Mouse (Mus musculus): Measurements from ENCODE around the gene Armh2. TPM values are rescaled to one million over a fixed set of nuclear protein-coding genes. Genes with fewer than 3 reads are reported as not detected.

Gene Armh2
- polyA plus RNA-seq, 1 experiment from 2014 or later = not detected

GRCm38 (mm10) chr13:24715601-24716000 lies 25.4 kb upstream of the Armh2 start:
- Histone ChIP-seq H3K27me3 (ENCODE audit: control insufficient read depth, insufficient read depth, low read length) (no peaks in the 10 kb centered on the region), H3K9ac (no peak overlapping the region), H3K4me2 (replicated peaks) (no peak overlapping the region), H3K27ac (no peak overlapping the region), H3K9me3 (ENCODE audit: control insufficient read depth, low read length) (no peaks in the 10 kb centered on the region), H3K36me3 (replicated peaks; ENCODE audit: control insufficient read depth, insufficient read depth) (peaks cover 58% of the 10 kb centered on the region), H3K4me1 (replicated peaks; ENCODE audit: control insufficient read depth, insufficient read depth, low read length) (no peaks in the 10 kb centered on the region), H3K4me3 (replicated peaks; ENCODE audit: low read length) (no peak overlapping the region)
- no peak for DNase-seq (ENCODE audit: low spot score)
- 63% methylated on average over 5 of the region's 5 CpGs for WGBS
- ATAC-seq (ENCODE audit: low FRiP score) = no peak

GRCm38 (mm10) chr13:24716441-24716840 lies 24.6 kb upstream of the Armh2 start:
- DNase-seq (ENCODE audit: low spot score) (no peak), ATAC-seq (ENCODE audit: low FRiP score) (no peak)
- H3K4me3 ChIP-seq (replicated peaks; ENCODE audit: low read length) = no peak overlapping the region
- no peak overlapping the region for H3K27ac ChIP-seq
- H3K9me3 ChIP-seq (ENCODE audit: control insufficient read depth, low read length) = no peaks in the 10 kb centered on the region
- H3K4me1 ChIP-seq (replicated peaks; ENCODE audit: control insufficient read depth, insufficient read depth, low read length) = no peaks in the 10 kb centered on the region
- peaks cover 53% of the 10 kb centered on the region for H3K36me3 ChIP-seq (replicated peaks; ENCODE audit: control insufficient read depth, insufficient read depth)
- no peaks in the 10 kb centered on the region for H3K27me3 ChIP-seq (ENCODE audit: control insufficient read depth, insufficient read depth, low read length)
- no peak overlapping the region for H3K4me2 ChIP-seq (replicated peaks)
- 86% methylated on average over 9 of the region's 9 CpGs for WGBS
- H3K9ac ChIP-seq = no peak overlapping the region

- no peaks in the 10 kb centered on the region for H3K9me3 ChIP-seq (ENCODE audit: control insufficient read depth, low read length)
- no peak for ATAC-seq (ENCODE audit: low FRiP score)
- no peak for DNase-seq (ENCODE audit: low spot score)
- H3K27ac ChIP-seq = no peak overlapping the region
- no peak overlapping the region for H3K9ac ChIP-seq
- no peaks in the 10 kb centered on the region for H3K4me1 ChIP-seq (replicated peaks; ENCODE audit: control insufficient read depth, insufficient read depth, low read length)
- no peaks in the 10 kb centered on the region for H3K27me3 ChIP-seq (ENCODE audit: control insufficient read depth, insufficient read depth, low read length)
- H3K4me2 ChIP-seq (replicated peaks) = no peak overlapping the region
- peaks cover 53% of the 10 kb centered on the region for H3K36me3 ChIP-seq (replicated peaks; ENCODE audit: control insufficient read depth, insufficient read depth)
- 87% methylated on average over 7 of the region's 7 CpGs for WGBS
- H3K4me3 ChIP-seq (replicated peaks; ENCODE audit: low read length) = no peak overlapping the region
Observed at GRCm38 (mm10) chr13:24717677-24718076, 23.4 kb upstream of the Armh2 start.

DNA sequence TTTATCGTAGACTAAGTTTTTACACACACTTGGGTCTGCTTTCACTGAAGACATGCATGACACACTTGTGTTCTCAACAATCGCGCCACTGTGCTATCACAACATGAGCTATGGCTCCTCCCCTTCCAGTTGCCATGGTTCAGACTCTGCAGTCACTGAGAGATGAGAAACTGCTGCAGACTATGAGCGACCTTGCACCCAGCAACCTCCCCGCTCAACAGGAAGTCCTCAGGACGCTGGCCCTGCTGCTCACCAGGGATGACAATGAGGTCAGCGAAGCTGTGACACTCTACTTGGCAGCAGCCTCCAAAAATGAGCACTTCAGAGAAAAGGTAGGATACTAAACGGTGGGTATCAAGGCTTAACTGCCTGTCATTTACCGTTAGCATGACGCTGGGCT lies 19.5 kb upstream of the Armh2 start:
- no peaks in the 10 kb centered on the region for H3K4me1 ChIP-seq (replicated peaks; ENCODE audit: control insufficient read depth, insufficient read depth, low read length)
- 77% methylated on average over 10 of the region's 10 CpGs for WGBS
- ATAC-seq (ENCODE audit: low FRiP score) = no peak
- H3K9me3 ChIP-seq (ENCODE audit: control insufficient read depth, low read length) = no peaks in the 10 kb centered on the region
- H3K36me3 ChIP-seq (replicated peaks; ENCODE audit: control insufficient read depth, insufficient read depth) = peaks cover 54% of the 10 kb centered on the region
- no peak overlapping the region for H3K27ac ChIP-seq
- no peak overlapping the region for H3K4me2 ChIP-seq (replicated peaks)
- no peak overlapping the region for H3K9ac ChIP-seq
- DNase-seq (ENCODE audit: low spot score) = no peak
- no peak overlapping the region for H3K4me3 ChIP-seq (replicated peaks; ENCODE audit: low read length)
- H3K27me3 ChIP-seq (ENCODE audit: control insufficient read depth, insufficient read depth, low read length) = no peaks in the 10 kb centered on the region

DNA sequence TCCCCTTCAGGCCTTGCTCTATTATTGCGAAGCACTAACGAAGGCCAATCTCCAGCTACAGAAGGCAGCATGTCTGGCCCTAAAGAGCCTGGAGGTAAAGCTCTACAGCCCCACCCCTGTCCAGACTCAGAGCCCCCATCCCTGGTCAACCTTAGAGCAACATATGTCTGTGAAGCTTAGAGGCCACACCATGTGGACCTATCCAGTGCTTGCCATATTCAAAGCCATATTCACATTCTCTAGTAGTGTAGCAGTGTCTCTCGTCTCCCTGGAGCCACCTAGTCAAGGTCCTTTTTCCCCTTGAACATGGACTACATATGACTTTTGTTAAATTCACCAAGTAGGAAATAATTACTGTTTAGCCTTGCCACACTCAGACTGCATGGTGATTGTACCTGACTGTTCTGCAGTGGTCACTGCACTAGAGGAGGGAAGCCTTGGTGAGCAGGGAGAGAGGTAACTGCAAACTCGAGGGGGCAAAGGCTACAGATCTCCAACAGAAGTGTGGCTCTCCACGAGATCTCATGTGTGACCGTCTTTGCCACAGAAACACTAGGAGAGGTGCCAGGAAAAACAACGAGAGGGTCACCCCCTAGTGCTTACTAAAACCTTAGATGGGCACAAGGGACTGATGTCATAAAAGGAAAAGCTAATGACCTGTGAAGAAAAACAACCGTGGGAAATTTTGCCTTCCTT lies 17.2 kb upstream of the Armh2 start:
- no peak for ATAC-seq (ENCODE audit: low FRiP score)
- H3K9ac ChIP-seq = no peak overlapping the region
- WGBS = 51% methylated on average over 8 of the region's 8 CpGs

GRCm38 (mm10) chr13:24724395-24724759 lies 16.7 kb upstream of the Armh2 start:
- ATAC-seq (ENCODE audit: low FRiP score) = no peak
- Histone ChIP-seq H3K36me3 (replicated peaks; ENCODE audit: control insufficient read depth, insufficient read depth) (peaks cover 31% of the 10 kb centered on the region), H3K4me1 (replicated peaks; ENCODE audit: control insufficient read depth, insufficient read depth, low read length) (no peaks in the 10 kb centered on the region), H3K27ac (no peak overlapping the region), H3K4me3 (replicated peaks; ENCODE audit: low read length) (no peak overlapping the region), H3K9ac (no peak overlapping the region), H3K27me3 (ENCODE audit: control insufficient read depth, insufficient read depth, low read length) (no peaks in the 10 kb centered on the region), H3K4me2 (replicated peaks) (no peak overlapping the region), H3K9me3 (ENCODE audit: control insufficient read depth, low read length) (no peaks in the 10 kb centered on the region)
- WGBS = 59% methylated on average over 4 of the region's 4 CpGs
- no peak for DNase-seq (ENCODE audit: low spot score)

More for the DNA sequence above, 17.2 kb upstream of the Armh2 start:
- no peak for DNase-seq (ENCODE audit: low spot score)
- peaks cover 32% of the 10 kb centered on the region for H3K36me3 ChIP-seq (replicated peaks; ENCODE audit: control insufficient read depth, insufficient read depth)
- no peak overlapping the region for H3K4me3 ChIP-seq (replicated peaks; ENCODE audit: low read length)
- no peaks in the 10 kb centered on the region for H3K9me3 ChIP-seq (ENCODE audit: control insufficient read depth, low read length)
- no peak overlapping the region for H3K27ac ChIP-seq
- H3K27me3 ChIP-seq (ENCODE audit: control insufficient read depth, insufficient read depth, low read length) = no peaks in the 10 kb centered on the region
- no peaks in the 10 kb centered on the region for H3K4me1 ChIP-seq (replicated peaks; ENCODE audit: control insufficient read depth, insufficient read depth, low read length)
- H3K4me2 ChIP-seq (replicated peaks) = no peak overlapping the region

DNA sequence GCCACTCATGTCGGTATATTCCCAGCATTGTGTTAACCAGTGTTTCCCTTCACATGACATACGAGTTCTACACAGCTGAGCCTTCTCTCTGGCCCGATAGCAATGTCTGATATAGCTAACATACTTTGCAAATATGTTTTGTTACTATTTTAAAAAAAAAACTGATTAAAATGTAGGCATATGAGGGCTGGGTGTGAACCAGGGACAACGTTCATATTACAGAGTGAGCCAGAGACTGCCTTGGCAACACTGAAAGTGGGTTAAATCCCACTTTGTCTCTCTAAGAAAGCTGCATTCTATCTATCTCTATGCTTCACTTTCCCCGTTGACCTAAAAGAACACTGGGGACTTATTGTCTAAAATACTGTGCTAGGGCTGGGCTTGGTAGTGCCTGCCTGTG lies 11.9 kb upstream of the Armh2 start:
- DNase-seq (ENCODE audit: low spot score) (no peak), ATAC-seq (ENCODE audit: low FRiP score) (no peak)
- no peak overlapping the region for H3K27ac ChIP-seq
- 94% methylated on average over 5 of the region's 5 CpGs for WGBS
- H3K36me3 ChIP-seq (replicated peaks; ENCODE audit: control insufficient read depth, insufficient read depth) = peaks cover 36% of the 10 kb centered on the region
- H3K9me3 ChIP-seq (ENCODE audit: control insufficient read depth, low read length) = no peaks in the 10 kb centered on the region
- no peak overlapping the region for H3K4me3 ChIP-seq (replicated peaks; ENCODE audit: low read length)
- no peak overlapping the region for H3K9ac ChIP-seq
- no peaks in the 10 kb centered on the region for H3K27me3 ChIP-seq (ENCODE audit: control insufficient read depth, insufficient read depth, low read length)
- no peak overlapping the region for H3K4me2 ChIP-seq (replicated peaks)
- H3K4me1 ChIP-seq (replicated peaks; ENCODE audit: control insufficient read depth, insufficient read depth, low read length) = no peaks in the 10 kb centered on the region

GRCm38 (mm10) chr13:24734502-24734901 lies 6.5 kb upstream of the Armh2 start:
- H3K4me1 ChIP-seq (replicated peaks; ENCODE audit: control insufficient read depth, insufficient read depth, low read length) = no peaks in the 10 kb centered on the region
- no peak for DNase-seq (ENCODE audit: low spot score)
- H3K9ac ChIP-seq = no peak overlapping the region
- peaks cover 22% of the 10 kb centered on the region for H3K36me3 ChIP-seq (replicated peaks; ENCODE audit: control insufficient read depth, insufficient read depth)
- no peak for ATAC-seq (ENCODE audit: low FRiP score)
- H3K4me3 ChIP-seq (replicated peaks; ENCODE audit: low read length) = no peak overlapping the region
- no peaks in the 10 kb centered on the region for H3K27me3 ChIP-seq (ENCODE audit: control insufficient read depth, insufficient read depth, low read length)
- H3K27ac ChIP-seq = no peak overlapping the region
- H3K4me2 ChIP-seq (replicated peaks) = no peak overlapping the region
- no peaks in the 10 kb centered on the region for H3K9me3 ChIP-seq (ENCODE audit: control insufficient read depth, low read length)
- WGBS = 87% methylated on average over 5 of the region's 5 CpGs

DNA sequence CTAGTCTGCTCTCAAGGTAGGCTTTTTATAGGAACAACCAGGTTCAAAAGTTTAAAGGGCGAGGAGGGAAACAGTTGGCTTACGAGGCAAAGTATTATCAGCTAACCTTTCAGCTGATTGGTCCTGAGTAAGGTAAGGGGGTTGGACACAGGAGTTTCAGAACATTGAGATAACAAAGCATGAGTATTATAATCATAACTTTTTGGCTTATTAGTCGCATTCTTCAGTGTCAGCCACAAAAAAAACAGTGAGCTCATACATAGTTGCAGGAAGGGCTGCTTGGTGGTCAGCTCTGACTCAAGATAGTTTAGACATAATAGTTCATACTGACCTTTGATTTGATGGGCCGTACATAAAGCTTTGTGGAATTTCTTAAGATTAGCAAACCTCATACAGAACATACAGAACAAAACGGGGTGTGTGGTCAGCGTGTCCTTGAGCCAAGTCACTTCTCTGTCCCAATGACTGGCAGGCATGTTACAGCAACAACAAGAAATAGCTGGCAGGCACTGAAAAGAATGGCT lies 5.4 kb upstream of the Armh2 start:
- ATAC-seq (ENCODE audit: low FRiP score) (no peak), DNase-seq (ENCODE audit: low spot score) (no peak)
- 89% methylated on average over 6 of the region's 6 CpGs for WGBS
- Histone ChIP-seq H3K9ac (no peak overlapping the region), H3K27me3 (ENCODE audit: control insufficient read depth, insufficient read depth, low read length) (no peaks in the 10 kb centered on the region), H3K4me2 (replicated peaks) (no peak overlapping the region), H3K9me3 (ENCODE audit: control insufficient read depth, low read length) (no peaks in the 10 kb centered on the region), H3K4me1 (replicated peaks; ENCODE audit: control insufficient read depth, insufficient read depth, low read length) (no peaks in the 10 kb centered on the region), H3K27ac (no peak overlapping the region), H3K4me3 (replicated peaks; ENCODE audit: low read length) (no peak overlapping the region), H3K36me3 (replicated peaks; ENCODE audit: control insufficient read depth, insufficient read depth) (peaks cover 15% of the 10 kb centered on the region)

GRCm38 (mm10) chr13:24747823-24748222 lies 6.8 kb downstream of the Armh2 start:
- Histone ChIP-seq H3K27ac (no peak overlapping the region), H3K9ac (no peak overlapping the region), H3K4me3 (replicated peaks; ENCODE audit: low read length) (no peak overlapping the region), H3K27me3 (ENCODE audit: control insufficient read depth, insufficient read depth, low read length) (no peaks in the 10 kb centered on the region), H3K4me1 (replicated peaks; ENCODE audit: control insufficient read depth, insufficient read depth, low read length) (no peaks in the 10 kb centered on the region), H3K36me3 (replicated peaks; ENCODE audit: control insufficient read depth, insufficient read depth) (no peaks in the 10 kb centered on the region), H3K4me2 (replicated peaks) (no peak overlapping the region), H3K9me3 (ENCODE audit: control insufficient read depth, low read length) (no peaks in the 10 kb centered on the region)
- no peak for DNase-seq (ENCODE audit: low spot score)
- WGBS = 84% methylated on average over 3 of the region's 3 CpGs
- no peak for ATAC-seq (ENCODE audit: low FRiP score)
